Mouse (Mus musculus) cerebellum, adult 2 months (tissue): Measurements from ENCODE around the gene Prdx1. TPM values are rescaled to one million over a fixed set of nuclear protein-coding genes. Genes with fewer than 3 reads are reported as not detected.
A peak's percentile ranks its signal among the peaks of the same experiment; 100 is the strongest.

Source experiments
- DNase-seq, 2 experiments: peaks; one replicate each; pipeline ENCODE4 v3.0.0; 2021
- H3K27ac ChIP-seq: fragments of 200-500 bp; 2 replicates; pipeline ENCODE4 v1.5.1; 2012; ENCODE audit warnings: low read length, control low read depth, inconsistent platforms; ENCODE audit not compliant: insufficient read depth
- H3K27me3 ChIP-seq: fragments of 200-500 bp; 2 replicates; pipeline ENCODE4 v1.6.1; 2012; ENCODE audit warnings: inconsistent platforms, mild to moderate bottlenecking, low read length, moderate library complexity; ENCODE audit not compliant: control insufficient read depth, insufficient read depth
- H3K4me1 ChIP-seq: fragments of 200-500 bp; 2 replicates; pipeline ENCODE4 v1.6.1; 2011; ENCODE audit warnings: low read length; ENCODE audit not compliant: control insufficient read depth, insufficient read depth
- H3K4me3 ChIP-seq: fragments of 200-500 bp; replicated peaks from 2 replicates; pipeline ENCODE3; 2011; ENCODE audit warnings: mild to moderate bottlenecking, low read depth, low read length, control low read depth; ENCODE audit not compliant: insufficient read depth
- CTCF ChIP-seq: fragments of 200-500 bp; IDR thresholded peaks from 2 replicates; pipeline ENCODE4 v1.5.1; 2011; ENCODE audit warnings: low read depth, mild to moderate bottlenecking, control low read depth, low read length, moderate library complexity, borderline replicate concordance; ENCODE audit not compliant: insufficient read depth
- POLR2A ChIP-seq: fragments of 200-500 bp; IDR thresholded peaks from 2 replicates; pipeline ENCODE4 v1.6.1; 2011; ENCODE audit warnings: low read length, control low read depth, borderline replicate concordance; ENCODE audit not compliant: insufficient read depth
- WGBS: fragments of 180-500 bp; shearing (Covaris S2); methylation state at CpG from one replicate; pipeline ENCODE4 v1.1.7; 2018; 5-methylcytosine and 5-hydroxymethylcytosine counted together
- polyA plus RNA-seq: library from polyadenylated mRNA; depleted of rRNA; stranded (reverse); fragments of >200 nt; gene quantifications from 2 replicates; pipeline ENCODE4 v1.2.3, GENCODE M21; 2012

The Prdx1 gene
- polyA plus RNA-seq, 1 experiment, result 250 TPM

DNA sequence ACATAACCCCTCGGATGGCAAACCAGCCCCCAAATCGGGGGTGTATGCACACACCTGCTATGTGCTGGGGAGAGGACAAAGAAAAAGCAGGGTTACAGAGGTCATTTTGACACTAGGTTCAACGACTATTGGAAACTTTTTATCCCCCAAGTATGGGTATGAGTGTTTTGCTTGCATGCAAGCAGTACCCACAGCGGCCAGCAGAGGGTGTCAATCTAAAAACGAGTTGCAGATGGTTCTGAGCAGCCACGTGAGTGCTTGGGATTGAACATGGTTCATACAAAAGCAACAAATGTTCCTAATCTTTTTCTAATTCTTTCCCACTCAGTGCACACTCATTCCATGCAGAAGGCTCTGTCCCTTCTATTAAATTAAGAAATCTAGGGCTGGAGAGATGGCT is 18.5 kb downstream of the Prdx1 start:
- peak; percentile 64 for TF ChIP-seq CTCF
- TF ChIP-seq POLR2A, result no peak

DNA sequence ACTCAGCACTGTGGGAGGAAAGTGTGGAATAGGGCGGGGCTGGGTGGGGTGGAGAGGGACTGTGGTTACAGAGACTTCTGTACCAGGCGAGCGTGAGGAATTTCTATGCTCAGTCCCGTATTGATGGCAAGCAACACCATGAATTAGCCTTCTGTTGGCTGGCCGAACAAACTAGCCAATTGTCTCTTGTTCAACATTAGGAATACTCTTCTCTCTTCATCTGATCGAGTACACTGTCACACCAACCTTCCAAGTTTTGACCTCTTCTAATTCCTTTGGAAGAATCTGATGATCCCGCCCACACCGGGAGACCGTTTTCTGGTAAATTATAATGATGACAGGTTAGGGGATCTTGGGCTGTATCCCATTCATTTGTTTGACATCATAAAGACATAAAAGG is 22.3 kb downstream of the Prdx1 start:
- peak overlapping the region; percentile 89 for H3K27ac ChIP-seq
- TF ChIP-seq POLR2A (no peak), CTCF (no peak)
- DNase-seq, result no peak
- H3K4me3 ChIP-seq, result peak overlapping the region; percentile 95
- H3K4me1 ChIP-seq, result 0 out of 2 replicates have a peak, but pooled peaks cover 3% of the 10 kb centered on the region
- WGBS, result 10% methylated on average over 9 of the region's 9 CpGs
- H3K27me3 ChIP-seq, result no peaks in the 10 kb centered on the region

More for the DNA sequence above, 18.5 kb downstream of the Prdx1 start:
- peak; percentile 42 to 59 for DNase-seq
- H3K27me3 ChIP-seq, result no peaks in the 10 kb centered on the region
- no peaks in the 10 kb centered on the region for H3K4me1 ChIP-seq
- H3K27ac ChIP-seq, result no peak overlapping the region
- 30% methylated on average over 6 of the region's 6 CpGs for WGBS
- H3K4me3 ChIP-seq, result no peak overlapping the region

DNA sequence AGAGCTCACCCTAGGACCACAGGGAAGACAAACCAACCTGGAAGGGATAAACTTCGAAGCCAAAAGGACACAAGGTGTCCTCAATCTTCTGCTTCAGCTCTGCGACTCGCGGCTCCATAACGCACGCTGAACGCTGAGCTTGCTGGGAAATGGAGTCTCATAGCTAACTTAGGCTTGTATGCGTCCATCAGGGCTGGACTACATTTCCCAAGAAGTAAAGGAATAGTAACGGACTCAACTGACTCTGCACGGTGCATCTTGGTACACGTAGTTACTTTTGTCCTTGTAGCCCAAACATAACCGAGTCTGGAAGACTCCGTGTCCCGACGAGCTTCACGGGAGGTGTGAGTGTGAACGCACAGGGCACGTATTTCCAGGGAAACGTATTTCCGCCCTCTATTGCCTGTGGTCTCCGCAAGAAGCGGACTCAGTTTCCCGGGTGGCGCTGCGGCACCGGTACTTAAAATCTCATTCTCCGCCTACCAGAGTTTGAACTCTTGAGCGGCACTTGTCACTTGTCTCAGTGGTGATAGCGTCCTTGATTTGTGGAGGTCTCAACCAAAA is 22.9 kb downstream of the Prdx1 start, which contains the start of the genes Mmachc and Ccdc163:
TSS of gene Mmachc (minus strand) at position 206 of the 564 bp plus-strand sequence.
TSS of gene Ccdc163 (plus strand) at position 309 of the 564 bp plus-strand sequence.
- Histone ChIP-seq H3K4me3 (peak within 1 kb of the TSS; percentile 95), H3K27ac (peak within 1 kb of the TSS; percentile 89)
- WGBS, result under 1% methylated on average over 29 of the region's 29 CpGs

DNA sequence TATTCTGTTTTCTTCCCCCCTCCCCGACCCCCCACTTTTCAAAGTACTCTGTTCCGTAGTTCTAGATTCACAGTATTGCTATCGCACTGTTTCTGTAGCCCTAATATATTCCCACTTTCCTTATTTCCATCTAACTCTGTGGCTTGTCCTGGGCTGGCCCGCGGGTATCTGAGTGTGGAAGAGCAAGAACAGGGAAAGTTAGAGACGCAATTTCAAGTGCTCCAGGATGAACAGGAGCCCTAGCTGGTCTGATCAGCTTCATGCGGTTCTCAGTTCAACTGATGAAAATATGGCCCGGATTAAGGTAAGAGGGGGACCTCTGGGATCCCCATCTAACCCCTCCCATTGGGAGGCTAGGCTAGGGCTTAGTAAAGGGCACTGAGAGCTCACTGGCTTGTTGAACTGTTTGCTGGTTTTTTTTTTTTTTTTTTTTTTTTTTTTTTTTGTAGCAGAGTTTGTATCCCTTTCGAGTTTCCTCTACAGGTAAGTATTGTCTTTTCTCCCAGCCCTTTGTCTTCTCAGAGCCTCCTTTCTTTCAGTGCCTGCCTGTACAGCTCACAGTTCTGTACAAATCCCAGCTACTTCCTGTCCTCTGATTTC is 23.5 kb downstream of the Prdx1 start:
- 0 out of 2 replicates have a peak, but pooled peaks cover 4% of the 10 kb centered on the region for H3K4me1 ChIP-seq
- H3K27me3 ChIP-seq, result no peaks in the 10 kb centered on the region
- peak in 1 of 2 experiments; percentile 26 for DNase-seq
- TF ChIP-seq POLR2A, result no peak
- no peak for TF ChIP-seq CTCF
- no peak overlapping the region for H3K27ac ChIP-seq
- peak overlapping the region; percentile 50 for H3K4me3 ChIP-seq
- 3% methylated on average over 9 of the region's 9 CpGs for WGBS

More for the DNA sequence above, 22.9 kb downstream of the Prdx1 start, which contains the start of the genes Mmachc and Ccdc163:
- peak; percentile 91 to 98 for DNase-seq
- TF ChIP-seq CTCF, result no peak
- TF ChIP-seq POLR2A, result peak; percentile 81
- Histone ChIP-seq H3K4me1 (0 out of 2 replicates have a peak, but pooled peaks cover 4% of the 10 kb centered on the region), H3K27me3 (no peaks in the 10 kb centered on the region)

DNA sequence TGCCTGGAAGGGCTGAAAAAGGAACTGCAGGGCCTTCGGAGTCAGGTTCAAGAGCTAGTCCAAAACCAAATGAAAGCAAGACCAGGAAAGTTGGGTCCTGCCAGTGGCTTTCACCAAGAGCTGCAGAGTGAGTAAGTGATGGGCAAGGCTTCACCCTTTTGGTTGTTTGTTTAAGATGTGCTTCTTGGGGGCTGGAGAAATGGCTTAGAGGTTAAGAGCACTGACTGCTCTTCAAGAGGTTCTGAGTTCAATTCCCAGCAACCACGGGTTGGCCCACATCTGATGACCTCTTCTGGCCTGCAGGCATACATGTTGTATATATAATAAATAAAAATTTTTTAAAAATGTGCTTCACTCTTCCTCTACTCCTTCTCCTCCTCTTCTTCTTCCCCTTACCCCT is 24.8 kb downstream of the Prdx1 start:
- no peak for TF ChIP-seq CTCF
- TF ChIP-seq POLR2A, result no peak
- H3K27me3 ChIP-seq, result no peaks in the 10 kb centered on the region
- 0 out of 2 replicates have a peak, but pooled peaks cover 4% of the 10 kb centered on the region for H3K4me1 ChIP-seq
- no peak for DNase-seq
- 89% methylated on average over 2 of the region's 2 CpGs for WGBS
- H3K4me3 ChIP-seq, result no peak overlapping the region
- no peak overlapping the region for H3K27ac ChIP-seq

DNA sequence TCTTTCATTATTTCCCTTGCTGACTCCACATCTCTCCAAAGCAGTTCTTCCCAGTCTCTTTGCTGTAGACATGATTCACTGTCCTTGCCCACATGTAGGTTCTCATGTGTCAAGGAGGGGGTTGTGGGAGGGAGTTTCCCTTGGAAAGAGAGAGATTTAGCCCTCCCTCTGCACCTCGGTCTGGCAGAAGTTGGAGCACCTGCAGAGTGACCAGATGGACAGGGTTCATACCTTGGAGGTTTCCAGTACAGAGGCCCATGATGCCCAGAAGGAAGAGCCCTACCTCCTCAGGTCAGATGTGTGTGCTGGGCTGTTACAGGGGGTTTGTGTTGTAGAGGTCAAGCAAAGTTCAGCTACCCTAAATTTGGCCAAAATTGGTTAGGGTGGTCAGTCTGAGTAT is 27.2 kb downstream of the Prdx1 start:
- no peak overlapping the region for H3K27ac ChIP-seq
- no peaks in the 10 kb centered on the region for H3K27me3 ChIP-seq
- 11% methylated on average over 1 of the region's 1 CpGs for WGBS
- 0 out of 2 replicates have a peak, but pooled peaks cover 4% of the 10 kb centered on the region for H3K4me1 ChIP-seq
- TF ChIP-seq POLR2A (no peak), CTCF (no peak)
- peak; percentile 58 to 69 for DNase-seq
- H3K4me3 ChIP-seq, result no peak overlapping the region

DNA sequence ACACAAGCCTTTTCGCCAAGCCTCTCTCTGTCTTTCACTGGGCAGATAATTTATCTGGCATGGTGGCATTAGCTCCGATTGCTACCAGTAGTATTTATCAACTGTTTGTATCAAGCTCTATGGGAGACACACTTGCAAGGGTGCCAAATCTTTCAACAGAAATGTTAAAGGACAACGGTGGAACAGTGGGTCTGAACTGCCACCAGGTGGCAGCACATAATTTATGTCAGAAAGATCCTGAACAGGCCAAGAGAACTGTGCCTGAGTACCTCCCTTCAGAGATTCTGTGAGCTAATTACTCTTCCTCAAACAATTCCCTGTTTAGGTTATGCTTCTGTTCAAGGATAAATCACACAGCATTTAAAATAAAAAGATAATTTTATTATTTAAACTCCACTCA is 34.1 kb downstream of the Prdx1 start:
- peak; percentile 76 for TF ChIP-seq CTCF
- TF ChIP-seq POLR2A, result no peak
- H3K27ac ChIP-seq, result no peak overlapping the region
- WGBS, result 10% methylated on average over 3 of the region's 3 CpGs
- peak; percentile 67 to 81 for DNase-seq
- H3K4me3 ChIP-seq, result no peak overlapping the region
- no peaks in the 10 kb centered on the region for H3K4me1 ChIP-seq
- no peaks in the 10 kb centered on the region for H3K27me3 ChIP-seq

DNA sequence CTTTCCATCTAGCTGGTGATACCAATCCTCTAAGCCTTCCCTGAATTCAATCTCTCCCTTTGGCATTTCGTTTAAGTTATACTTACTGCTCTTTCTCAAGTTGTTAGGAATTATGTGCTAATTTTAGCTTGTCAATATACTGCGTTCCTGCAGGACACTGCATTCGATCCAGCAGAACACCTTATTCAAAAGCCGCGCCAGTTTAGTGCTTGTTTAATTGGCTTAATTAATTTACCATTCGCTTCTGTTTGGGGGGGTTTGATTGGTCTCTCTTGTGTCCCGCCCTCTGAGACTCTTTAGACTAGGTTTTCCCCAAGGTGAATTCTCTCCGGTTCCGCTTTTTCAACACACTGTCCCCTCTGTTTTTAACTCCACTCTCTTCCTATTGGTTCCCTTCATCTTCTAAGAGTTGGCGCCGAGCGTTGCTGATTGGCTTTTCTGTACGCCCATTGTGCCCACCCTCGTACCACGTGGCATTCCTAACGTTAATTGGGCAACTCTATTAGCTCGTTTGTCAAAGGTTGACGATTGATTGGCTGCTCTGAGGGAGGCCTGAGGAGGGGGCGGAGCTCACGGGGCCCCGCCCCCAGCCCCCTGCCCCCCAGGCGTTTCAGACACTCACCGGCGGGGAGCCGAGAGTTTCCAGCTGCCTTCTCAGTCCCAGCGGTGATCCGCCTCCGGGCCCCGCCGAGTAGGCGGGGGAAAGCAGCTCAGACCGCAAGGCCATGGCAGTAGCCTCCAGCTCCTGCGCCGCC is 35.2 kb downstream of the Prdx1 start, which contains the start of gene Tesk2:
TSS of gene Tesk2 (plus strand) at position 606 of the 755 bp plus-strand sequence.
- 0 out of 2 replicates have a peak within 1 kb of the TSS, but pooled peaks have one; percentile 31 for H3K27ac ChIP-seq
- H3K4me3 ChIP-seq, result peak within 1 kb of the TSS; percentile 75
- peak; percentile 88 to 96 for DNase-seq
- WGBS, result under 1% methylated on average over 34 of the region's 34 CpGs
- no peaks in the 10 kb centered on the region for H3K27me3 ChIP-seq
- H3K4me1 ChIP-seq, result no peaks in the 10 kb centered on the region
- peak; percentile 28; the same call in 1 of the 2 replicates for TF ChIP-seq POLR2A
- no peak for TF ChIP-seq CTCF
